Mouse (Mus musculus): ENCODE data around the gene Dppa5a. TPM values are rescaled to one million over a fixed set of nuclear protein-coding genes. Genes with fewer than 3 reads are reported as not detected.
"Not testable (repeated sequence)": the region's sequence is repeated elsewhere in the genome, so short reads cannot be mapped to it uniquely, and the experiment has no call there.

Gene Dppa5a
- not detected in 2 replicates for polyA plus RNA-seq (2015; fragmentation: Nextera tagmentation; extraction: Ambion mirVana)

GRCm38 (mm10) chr9:78367959-78368358, at the start of gene Dppa5a:
Dppa5a (minus strand) TSS chr9:78368177.
- not testable (repeated sequence) for ATAC-seq (ENCODE audit: insufficient read depth); H3K4me3 ChIP-seq (replicated peaks); H3K9me3 ChIP-seq (replicated peaks); H3K9ac ChIP-seq; H3K36me3 ChIP-seq (replicated peaks); H3K4me1 ChIP-seq (replicated peaks); H3K27me3 ChIP-seq; H3K4me2 ChIP-seq; H3K27ac ChIP-seq (replicated peaks)
- WGBS (ENCODE audit: insufficient replicate concordance): 75% methylated on average over 16 of the region's 16 CpGs

- H3K4me3 ChIP-seq (replicated peaks): no peak overlapping the region
- no peak for ATAC-seq (ENCODE audit: insufficient read depth)
- H3K4me1 ChIP-seq (replicated peaks): no peaks in the 10 kb centered on the region
- 83% methylated on average over 7 of the region's 7 CpGs for WGBS (ENCODE audit: insufficient replicate concordance)
- peaks cover 23% of the 10 kb centered on the region for H3K27me3 ChIP-seq
- no peak overlapping the region for H3K4me2 ChIP-seq
- no peaks in the 10 kb centered on the region for H3K36me3 ChIP-seq (replicated peaks)
- no peaks in the 10 kb centered on the region for H3K9me3 ChIP-seq (replicated peaks)
- no peak overlapping the region for H3K27ac ChIP-seq (replicated peaks)
- H3K9ac ChIP-seq: no peak overlapping the region
These were observed 33.6 kb upstream of the Dppa5a start for GRCm38 (mm10) chr9:78401596-78401995.

GRCm38 (mm10) chr9:78400570-78400969, 32.6 kb upstream of the Dppa5a start:
- Histone ChIP-seq H3K27me3 (peaks cover 33% of the 10 kb centered on the region), H3K4me2 (no peak overlapping the region), H3K36me3 (replicated peaks) (no peaks in the 10 kb centered on the region), H3K9ac (no peak overlapping the region), H3K9me3 (replicated peaks) (no peaks in the 10 kb centered on the region), H3K4me3 (replicated peaks) (no peak overlapping the region), H3K27ac (replicated peaks) (no peak overlapping the region), H3K4me1 (replicated peaks) (peaks cover 7% of the 10 kb centered on the region)
- no peak for ATAC-seq (ENCODE audit: insufficient read depth)
- WGBS (ENCODE audit: insufficient replicate concordance): 65% methylated on average over 5 of the region's 5 CpGs

- no peak for ATAC-seq (ENCODE audit: insufficient read depth)
- WGBS (ENCODE audit: insufficient replicate concordance): 50% methylated on average over 9 of the region's 9 CpGs
- H3K4me2 ChIP-seq: no peak overlapping the region
- H3K27me3 ChIP-seq: peaks cover 71% of the 10 kb centered on the region
- H3K9me3 ChIP-seq (replicated peaks): no peaks in the 10 kb centered on the region
- no peaks in the 10 kb centered on the region for H3K36me3 ChIP-seq (replicated peaks)
- H3K4me1 ChIP-seq (replicated peaks): peaks cover 9% of the 10 kb centered on the region
- no peak overlapping the region for H3K27ac ChIP-seq (replicated peaks)
- no peak overlapping the region for H3K4me3 ChIP-seq (replicated peaks)
- H3K9ac ChIP-seq: no peak overlapping the region
These were observed 28.5 kb upstream of the Dppa5a start for GRCm38 (mm10) chr9:78396517-78396916.

GRCm38 (mm10) chr9:78395630-78396351, 27.8 kb upstream of the Dppa5a start, which contains the start of gene Ddx43:
Ddx43 (plus strand) TSS chr9:78395777.
- H3K9me3 ChIP-seq (replicated peaks): no peaks in the 10 kb centered on the region
- H3K27me3 ChIP-seq: peaks cover 71% of the 10 kb centered on the region
- H3K9ac ChIP-seq: no peak within 1 kb of the TSS
- H3K27ac ChIP-seq (replicated peaks): no peak within 1 kb of the TSS
- H3K4me3 ChIP-seq (replicated peaks): peak within 1 kb of the TSS; percentile 29
- H3K4me1 ChIP-seq (replicated peaks): peaks cover 9% of the 10 kb centered on the region
- peak within 1 kb of the TSS; percentile 55 for H3K4me2 ChIP-seq
- peak; percentile 44 for ATAC-seq (ENCODE audit: insufficient read depth)
- H3K36me3 ChIP-seq (replicated peaks): no peaks in the 10 kb centered on the region
- WGBS (ENCODE audit: insufficient replicate concordance): 3% methylated on average over 93 of the region's 93 CpGs

GRCm38 (mm10) chr9:78395244-78395629, 27.3 kb upstream of the Dppa5a start:
- WGBS (ENCODE audit: insufficient replicate concordance): 31% methylated on average over 11 of the region's 11 CpGs
- peak overlapping the region; percentile 29; the same call in 1 of the 2 replicates for H3K4me3 ChIP-seq (replicated peaks)
- no peak overlapping the region for H3K27ac ChIP-seq (replicated peaks)
- peaks cover 71% of the 10 kb centered on the region for H3K27me3 ChIP-seq
- H3K36me3 ChIP-seq (replicated peaks): no peaks in the 10 kb centered on the region
- H3K4me1 ChIP-seq (replicated peaks): peaks cover 9% of the 10 kb centered on the region
- no peaks in the 10 kb centered on the region for H3K9me3 ChIP-seq (replicated peaks)
- H3K9ac ChIP-seq: no peak overlapping the region
- no peak for ATAC-seq (ENCODE audit: insufficient read depth)
- peak overlapping the region; percentile 55 for H3K4me2 ChIP-seq

- ATAC-seq (ENCODE audit: insufficient read depth): no peak
- no peaks in the 10 kb centered on the region for H3K36me3 ChIP-seq (replicated peaks)
- no peak overlapping the region for H3K4me2 ChIP-seq
- H3K27me3 ChIP-seq: peaks cover 71% of the 10 kb centered on the region
- no peak overlapping the region for H3K27ac ChIP-seq (replicated peaks)
- 42% methylated on average over 7 of the region's 7 CpGs for WGBS (ENCODE audit: insufficient replicate concordance)
- H3K9me3 ChIP-seq (replicated peaks): no peaks in the 10 kb centered on the region
- no peak overlapping the region for H3K4me3 ChIP-seq (replicated peaks)
- no peak overlapping the region for H3K9ac ChIP-seq
- H3K4me1 ChIP-seq (replicated peaks): peaks cover 9% of the 10 kb centered on the region
These were observed 26.6 kb upstream of the Dppa5a start for GRCm38 (mm10) chr9:78394602-78395001.

GRCm38 (mm10) chr9:78393741-78394140, 25.8 kb upstream of the Dppa5a start:
- 65% methylated on average over 10 of the region's 10 CpGs for WGBS (ENCODE audit: insufficient replicate concordance)
- H3K4me1 ChIP-seq (replicated peaks): peaks cover 9% of the 10 kb centered on the region
- H3K27me3 ChIP-seq: peaks cover 68% of the 10 kb centered on the region
- no peak for ATAC-seq (ENCODE audit: insufficient read depth)
- H3K27ac ChIP-seq (replicated peaks): no peak overlapping the region
- no peak overlapping the region for H3K4me3 ChIP-seq (replicated peaks)
- no peaks in the 10 kb centered on the region for H3K9me3 ChIP-seq (replicated peaks)
- H3K4me2 ChIP-seq: no peak overlapping the region
- no peak overlapping the region for H3K9ac ChIP-seq
- H3K36me3 ChIP-seq (replicated peaks): no peaks in the 10 kb centered on the region

- no peak overlapping the region for H3K9ac ChIP-seq
- no peak overlapping the region for H3K4me3 ChIP-seq (replicated peaks)
- ATAC-seq (ENCODE audit: insufficient read depth): no peak
- H3K27me3 ChIP-seq: peaks cover 32% of the 10 kb centered on the region
- H3K4me2 ChIP-seq: no peak overlapping the region
- no peaks in the 10 kb centered on the region for H3K36me3 ChIP-seq (replicated peaks)
- no peak overlapping the region for H3K27ac ChIP-seq (replicated peaks)
- H3K4me1 ChIP-seq (replicated peaks): no peaks in the 10 kb centered on the region
- 30% methylated on average over 5 of the region's 5 CpGs for WGBS (ENCODE audit: insufficient replicate concordance)
- H3K9me3 ChIP-seq (replicated peaks): no peaks in the 10 kb centered on the region
These were observed 22.0 kb upstream of the Dppa5a start for GRCm38 (mm10) chr9:78389981-78390380.

GRCm38 (mm10) chr9:78386947-78387346, 19.0 kb upstream of the Dppa5a start:
- 68% methylated on average over 7 of the region's 7 CpGs for WGBS (ENCODE audit: insufficient replicate concordance)
- no peak overlapping the region for H3K9ac ChIP-seq
- no peaks in the 10 kb centered on the region for H3K36me3 ChIP-seq (replicated peaks)
- H3K4me2 ChIP-seq: no peak overlapping the region
- ATAC-seq (ENCODE audit: insufficient read depth): no peak
- no peaks in the 10 kb centered on the region for H3K9me3 ChIP-seq (replicated peaks)
- H3K27ac ChIP-seq (replicated peaks): no peak overlapping the region
- no peak overlapping the region for H3K4me3 ChIP-seq (replicated peaks)
- no peaks in the 10 kb centered on the region for H3K4me1 ChIP-seq (replicated peaks)
- H3K27me3 ChIP-seq: peaks cover 4% of the 10 kb centered on the region

- Histone ChIP-seq H3K4me1 (replicated peaks) (no peaks in the 10 kb centered on the region), H3K36me3 (replicated peaks) (no peaks in the 10 kb centered on the region), H3K27me3 (peaks cover 3% of the 10 kb centered on the region; the same call in 1 of the 2 replicates), H3K4me3 (replicated peaks) (no peak overlapping the region), H3K9me3 (replicated peaks) (no peaks in the 10 kb centered on the region), H3K27ac (replicated peaks) (no peak overlapping the region), H3K4me2 (no peak overlapping the region), H3K9ac (no peak overlapping the region)
- 36% methylated on average over 3 of the region's 3 CpGs for WGBS (ENCODE audit: insufficient replicate concordance)
- ATAC-seq (ENCODE audit: insufficient read depth): no peak
These were observed 17.9 kb upstream of the Dppa5a start for GRCm38 (mm10) chr9:78385893-78386292.

Data from liver, embryonic 15.5 days (tissue).